Comparison of ENCODE assay signal across 8 mouse cellular contexts in the genomic region with DNA sequence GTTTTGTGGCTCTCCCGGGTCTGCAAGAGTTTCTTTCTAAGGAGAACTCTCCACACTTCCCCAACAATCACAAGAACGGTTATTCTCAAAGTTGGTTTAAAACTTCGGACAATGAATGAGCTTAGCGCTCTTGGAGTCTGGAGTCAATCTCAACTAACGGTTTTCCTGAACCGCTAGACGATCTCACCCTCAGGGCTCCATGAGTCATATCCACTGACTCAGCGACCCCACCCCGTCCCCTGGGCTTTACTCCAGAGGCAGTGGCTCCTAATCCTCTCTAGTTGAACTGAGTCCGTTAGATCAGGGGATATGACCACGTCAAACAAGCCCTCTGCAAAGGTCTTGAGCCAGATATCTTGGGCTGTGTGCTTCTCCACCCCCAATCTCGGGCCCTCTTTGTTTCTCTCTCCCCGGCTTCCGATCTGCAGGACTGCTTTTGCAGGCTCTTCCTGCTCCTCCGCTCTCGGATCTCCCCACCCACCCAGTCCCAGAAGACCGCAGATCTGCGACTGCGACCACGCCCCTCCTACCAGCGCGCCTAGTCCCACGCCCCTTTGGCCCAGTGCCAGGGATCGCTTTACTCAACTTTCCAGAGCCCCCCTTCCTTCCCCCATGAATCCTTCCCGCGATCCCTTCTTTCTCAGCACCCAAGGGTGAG. TPM values are rescaled to one million over a fixed set of nuclear protein-coding genes. Genes with fewer than 3 reads are reported as not detected.
DNase-seq lines count a peak whose midpoint lies in the region; ATAC-seq and TF ChIP-seq lines count a peak whose summit lies in the region.

Gene Vim, plus strand, starts transcription at position 520 of the 658 bp plus-strand sequence.

- H3K27ac ChIP-seq in intestine, postnatal 0 days (ENCODE audit: low read depth, low read length), result peak within 1 kb of the TSS; percentile 87
- H3K27ac ChIP-seq in limb, embryonic 13.5 days, result peak within 1 kb of the TSS; percentile 95
- H3K27ac ChIP-seq in midbrain, embryonic 15.5 days, result peak within 1 kb of the TSS; percentile 88

- H3K36me3 ChIP-seq in intestine, postnatal 0 days (ENCODE audit: control insufficient read depth, insufficient read depth), result peaks cover 3% of the 10 kb centered on the region; the same call in 1 of the 2 replicates
- H3K36me3 ChIP-seq in limb, embryonic 13.5 days, result peaks cover 18% of the 10 kb centered on the region
- H3K36me3 ChIP-seq in midbrain, embryonic 15.5 days (replicated peaks), result no peaks in the 10 kb centered on the region

- peaks cover 16% of the 10 kb centered on the region; the same call in 1 of the 2 replicates for H3K27me3 ChIP-seq in intestine, postnatal 0 days (replicated peaks; ENCODE audit: control insufficient read depth, insufficient read depth, low read length)
- H3K27me3 ChIP-seq in limb, embryonic 13.5 days, result no peaks in the 10 kb centered on the region
- H3K27me3 ChIP-seq in midbrain, embryonic 15.5 days (replicated peaks), result no peaks in the 10 kb centered on the region

- H3K4me1 ChIP-seq in intestine, postnatal 0 days (replicated peaks; ENCODE audit: control insufficient read depth, insufficient read depth, low read length), result 0 out of 2 replicates have a peak, but pooled peaks cover 3% of the 10 kb centered on the region
- peaks cover 28% of the 10 kb centered on the region for H3K4me1 ChIP-seq in limb, embryonic 13.5 days
- H3K4me1 ChIP-seq in midbrain, embryonic 15.5 days, result peaks cover 35% of the 10 kb centered on the region

- peak within 1 kb of the TSS; percentile 58 for H3K4me3 ChIP-seq in intestine, postnatal 0 days (ENCODE audit: low read depth, low read length)
- peak within 1 kb of the TSS; percentile 85 for H3K4me3 ChIP-seq in limb, embryonic 13.5 days
- peak within 1 kb of the TSS; percentile 58 for H3K4me3 ChIP-seq in midbrain, embryonic 15.5 days

- no peak for TF ChIP-seq CTCF in intestine, postnatal 0 days (IDR thresholded peaks at IDR 0.05; ENCODE audit: low read depth)

- H3K9ac ChIP-seq in intestine, postnatal 0 days (ENCODE audit: low read depth, low read length), result peak within 1 kb of the TSS; percentile 64
- peak within 1 kb of the TSS; percentile 92 for H3K9ac ChIP-seq in limb, embryonic 13.5 days
- peak within 1 kb of the TSS; percentile 67 for H3K9ac ChIP-seq in midbrain, embryonic 15.5 days

- ATAC-seq in granulocyte monocyte progenitor cell, adult 5-6 weeks (replicated peaks; ENCODE audit: poor library complexity, severe bottlenecking), result peak; percentile 36
- peak; percentile 79 for ATAC-seq in intestine, postnatal 0 days
- ATAC-seq in limb, embryonic 13.5 days (ENCODE audit: low FRiP score, low read depth), result peak; percentile 92
- peak; percentile 91 for ATAC-seq in midbrain, embryonic 15.5 days (replicated peaks)

- H3K4me2 ChIP-seq in intestine, postnatal 0 days (replicated peaks; ENCODE audit: low read depth), result peak within 1 kb of the TSS; percentile 72
- peak within 1 kb of the TSS; percentile 66 for H3K4me2 ChIP-seq in limb, embryonic 13.5 days (replicated peaks)
- H3K4me2 ChIP-seq in midbrain, embryonic 15.5 days, result peak within 1 kb of the TSS; percentile 80

- H3K9me3 ChIP-seq in intestine, postnatal 0 days (ENCODE audit: control insufficient read depth), result no peaks in the 10 kb centered on the region
- no peaks in the 10 kb centered on the region for H3K9me3 ChIP-seq in limb, embryonic 13.5 days
- no peaks in the 10 kb centered on the region for H3K9me3 ChIP-seq in midbrain, embryonic 15.5 days

- under 1% methylated on average over 26 of the region's 26 CpGs for WGBS in intestine, postnatal 0 days
- WGBS in limb, embryonic 13.5 days, result under 1% methylated on average over 26 of the region's 26 CpGs
- WGBS in midbrain, embryonic 15.5 days, result under 1% methylated on average over 26 of the region's 26 CpGs

- peak; percentile 99 for DNase-seq in 3T3-L1 (ENCODE audit: low read depth, low spot score)
- DNase-seq in adrenal gland, adult 2 months, result peak; percentile 93
- DNase-seq in embryo, embryonic 9.5 days (ENCODE audit: extremely low spot score), result peak; percentile 94
- peak; percentile 77 to 89 for DNase-seq in spleen, postnatal 4 days (ENCODE audit: low spot score in 2 of 2)

RNA-seq across cellular contexts. Expression of gene Vim, which starts in this region (rescaled TPM):
- total RNA-seq in adrenal gland, adult 2 months (2021), result 100 to 1,000 TPM; 137 to 269 TPM
- polyA plus RNA-seq in adrenal gland, adult 2 months (2012; rRNA removed), result 661 and 728 TPM in 2 replicates
- 686 and 736 TPM in 2 replicates for total RNA-seq in granulocyte monocyte progenitor cell, adult 5-6 weeks (2014; fragmentation: Nextera tagmentation)
- 783 and 809 TPM in 2 replicates for total RNA-seq in granulocyte monocyte progenitor cell, adult 5-6 weeks (2017)
- 272 and 299 TPM in 2 replicates for polyA plus RNA-seq in intestine, postnatal 0 days (2015; fragmentation: Nextera tagmentation; extraction: Ambion mirVana)
- 863 and 871 TPM in 2 replicates for polyA plus RNA-seq in limb, embryonic 13.5 days (2015; fragmentation: Nextera tagmentation; extraction: Ambion mirVana)
- polyA plus RNA-seq in midbrain, embryonic 15.5 days (2015; fragmentation: Nextera tagmentation; extraction: Ambion mirVana), result 395 and 414 TPM in 2 replicates

Comparison
In these comparisons a context has a peak if more than half of its experiments do, and no peak if none do; other contexts are left out.
1. Peak in every context shown above with its lines: DNase-seq, ATAC-seq, H3K4me3 ChIP-seq and H3K27ac ChIP-seq.
2. ATAC-seq: peak in every context shown above with its lines; median percentile 92 in limb, embryonic 13.5 days; 91 in midbrain, embryonic 15.5 days; 79 in intestine, postnatal 0 days; 36 in granulocyte monocyte progenitor cell, adult 5-6 weeks.